Mouse (Mus musculus) forebrain, postnatal 0 days (tissue): ENCODE results near the gene Fhod1. TPM values are rescaled to one million over a fixed set of nuclear protein-coding genes. Genes with fewer than 3 reads are reported as not detected.

ENCODE experiments used
- ATAC-seq: fragments of 200-750 bp; cut with Nextera tagmentation; 2 replicates; pipeline ENCODE4 v1.8.0; 2017; ENCODE audit warnings: mild to moderate bottlenecking, moderate library complexity
- DNase-seq: peaks from one replicate; pipeline ENCODE4 v3.0.0-alpha.2; 2015
- H3K27ac ChIP-seq: fragments of 300-500 bp; sonication (generic); 2 replicates; pipeline ENCODE4 v1.5.1; 2014; ENCODE audit warnings: low read depth, mild to moderate bottlenecking, antibody characterized with exemption, low read length, moderate library complexity, mixed read lengths
- H3K27me3 ChIP-seq: fragments of 300-500 bp; sonication (generic); 2 replicates; pipeline ENCODE4 v1.6.1; 2014; ENCODE audit warnings: mild to moderate bottlenecking, low read length, mixed read lengths; ENCODE audit not compliant: insufficient read depth
- H3K36me3 ChIP-seq: fragments of 300-500 bp; sonication (generic); 2 replicates; pipeline ENCODE4 v1.6.1; 2014; ENCODE audit warnings: mild to moderate bottlenecking, moderate library complexity; ENCODE audit not compliant: insufficient read depth
- H3K4me1 ChIP-seq: fragments of 300-500 bp; sonication (generic); 2 replicates; pipeline ENCODE4 v1.6.1; 2014; ENCODE audit warnings: antibody characterized with exemption; ENCODE audit not compliant: insufficient read depth
- H3K4me2 ChIP-seq: fragments of 300-500 bp; sonication (generic); 2 replicates; pipeline ENCODE4 v1.6.1; 2014; ENCODE audit warnings: low read depth, mild to moderate bottlenecking, moderate library complexity
- H3K4me3 ChIP-seq: fragments of 300-500 bp; sonication (generic); 2 replicates; pipeline ENCODE4 v1.5.1; 2014; ENCODE audit warnings: low read depth, low read length, mixed read lengths
- H3K9ac ChIP-seq: fragments of 300-500 bp; sonication (generic); 2 replicates; pipeline ENCODE4 v1.6.1; 2014; ENCODE audit warnings: mild to moderate bottlenecking
- H3K9me3 ChIP-seq: fragments of 300-500 bp; sonication (generic); 2 replicates; pipeline ENCODE4 v1.6.1; 2016; ENCODE audit warnings: low read length
- CTCF ChIP-seq: sonication (generic); IDR thresholded peaks from 2 replicates; pipeline ENCODE4 v1.5.1; 2016; ENCODE audit warnings: antibody characterized with exemption, control low read depth, low read depth
- WGBS: fragments of 180-500 bp; shearing (Covaris S2); extraction: QIAGEN DNeasy Blood & Tissue Kit; methylation state at CpG from one replicate; pipeline ENCODE4 v1.1.7; 2014; 5-methylcytosine and 5-hydroxymethylcytosine counted together
- polyA plus RNA-seq: library from polyadenylated mRNA; unstranded; fragments of >200 nt; fragmentation: Nextera tagmentation; extraction: Ambion mirVana; gene quantifications from 2 replicates; pipeline ENCODE4 v1.2.1, GENCODE M21; 2015
- total RNA-seq: library from RNA; depleted of rRNA; stranded (reverse); fragments of >200 nt; gene quantifications from 2 replicates; pipeline ENCODE4 v1.2.3, GENCODE M21; 2014

The Fhod1 gene
- total and polyA plus RNA-seq, 2 experiments from 2014 or later, result 0.30 to 1.4 TPM

DNA sequence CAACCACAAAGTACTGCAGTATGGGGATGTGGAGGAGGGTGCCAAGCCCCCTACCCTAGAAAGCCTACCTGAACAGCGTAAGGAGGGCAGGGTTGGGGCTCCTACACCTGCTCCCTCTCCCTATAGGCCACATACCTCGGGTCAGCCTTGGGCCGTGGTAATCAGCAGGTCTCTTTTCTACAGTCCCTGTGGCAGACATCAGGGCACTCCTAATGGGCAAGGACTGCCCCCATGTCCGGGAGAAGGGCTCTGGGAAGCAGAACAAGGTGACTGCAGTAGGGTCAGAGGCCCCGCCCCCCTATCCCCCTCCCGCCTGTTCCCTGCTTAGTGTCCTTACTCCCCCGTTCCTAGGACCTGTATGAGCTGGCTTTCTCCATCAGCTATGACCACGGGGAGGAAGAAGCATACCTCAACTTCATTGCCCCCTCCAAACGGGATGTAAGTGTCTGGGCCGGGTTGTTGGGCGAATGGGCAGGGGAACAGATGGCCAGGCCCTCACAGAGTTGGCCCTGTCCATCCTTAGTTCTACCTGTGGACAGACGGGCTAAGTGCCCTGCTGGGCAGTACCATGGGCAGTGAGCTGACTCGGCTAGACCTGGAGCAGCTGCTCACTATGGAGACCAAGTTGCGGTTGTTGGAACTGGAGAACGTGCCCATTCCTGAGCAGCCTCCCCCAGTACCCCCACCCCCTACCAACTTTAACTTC lies 38.5 kb downstream of the Fhod1 start:
- no peak overlapping the region for H3K4me2 ChIP-seq
- no peaks in the 10 kb centered on the region for H3K27me3 ChIP-seq
- ATAC-seq (no peak), DNase-seq (no peak)
- no peak for TF ChIP-seq CTCF
- H3K27ac ChIP-seq, result no peak overlapping the region
- H3K36me3 ChIP-seq, result peaks cover 67% of the 10 kb centered on the region
- H3K4me3 ChIP-seq, result no peak overlapping the region
- 81% methylated on average over 15 of the region's 15 CpGs for WGBS
- peaks cover 4% of the 10 kb centered on the region; the same call in 1 of the 2 replicates for H3K4me1 ChIP-seq
- H3K9ac ChIP-seq, result no peak overlapping the region
- no peaks in the 10 kb centered on the region for H3K9me3 ChIP-seq

DNA sequence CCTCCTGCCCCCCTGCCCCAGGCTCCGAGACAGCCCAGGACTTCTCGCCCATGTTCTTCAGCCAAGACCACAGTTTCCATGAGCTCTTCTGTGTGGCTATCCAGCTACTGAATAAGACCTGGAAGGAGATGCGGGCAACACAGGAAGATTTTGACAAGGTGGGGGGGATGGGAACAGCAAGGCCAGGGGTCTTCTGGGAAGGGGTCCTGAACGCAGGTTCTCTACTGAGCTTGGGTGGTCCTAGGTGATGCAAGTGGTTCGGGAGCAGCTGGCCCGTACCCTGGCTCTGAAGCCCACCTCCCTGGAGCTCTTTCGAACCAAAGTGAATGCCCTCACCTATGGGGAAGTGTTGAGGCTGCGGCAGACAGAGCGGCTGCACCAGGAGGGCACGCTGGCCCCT lies 39.3 kb downstream of the Fhod1 start:
- Histone ChIP-seq H3K27me3 (no peaks in the 10 kb centered on the region), H3K36me3 (peaks cover 66% of the 10 kb centered on the region), H3K4me1 (peaks cover 4% of the 10 kb centered on the region; the same call in 1 of the 2 replicates), H3K9me3 (no peaks in the 10 kb centered on the region), H3K4me2 (no peak overlapping the region), H3K9ac (no peak overlapping the region), H3K27ac (no peak overlapping the region), H3K4me3 (no peak overlapping the region)
- DNase-seq (no peak), ATAC-seq (no peak)
- 92% methylated on average over 10 of the region's 10 CpGs for whole genome bisulfite sequencing
- TF ChIP-seq CTCF, result no peak

DNA sequence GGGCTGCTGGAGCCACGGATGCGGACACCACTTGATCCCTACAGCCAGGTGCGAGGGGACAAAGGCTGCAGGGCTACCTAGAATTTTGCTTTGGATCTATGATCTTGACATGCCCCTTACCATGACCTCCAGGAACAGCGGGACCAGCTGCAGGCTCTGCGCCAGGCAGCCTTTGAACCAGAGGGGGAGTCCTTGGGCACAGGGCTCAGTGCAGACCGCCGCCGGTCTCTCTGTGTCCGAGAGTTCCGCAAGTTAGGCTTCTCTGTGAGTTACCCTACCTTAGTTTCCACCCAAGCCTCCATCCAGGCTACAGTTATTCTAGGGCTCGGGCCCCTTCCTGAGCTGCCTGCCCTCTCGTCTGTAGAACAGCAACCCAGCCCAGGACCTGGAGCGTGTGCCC lies 40.1 kb downstream of the Fhod1 start:
- H3K4me3 ChIP-seq, result no peak overlapping the region
- H3K4me2 ChIP-seq, result no peak overlapping the region
- WGBS, result 96% methylated on average over 13 of the region's 13 CpGs
- H3K27me3 ChIP-seq, result no peaks in the 10 kb centered on the region
- H3K9me3 ChIP-seq, result no peaks in the 10 kb centered on the region
- no peak for TF ChIP-seq CTCF
- no peak overlapping the region for H3K27ac ChIP-seq
- H3K9ac ChIP-seq, result no peak overlapping the region
- peaks cover 65% of the 10 kb centered on the region for H3K36me3 ChIP-seq
- H3K4me1 ChIP-seq, result peaks cover 4% of the 10 kb centered on the region; the same call in 1 of the 2 replicates
- ATAC-seq (no peak), DNase-seq (no peak)

DNA sequence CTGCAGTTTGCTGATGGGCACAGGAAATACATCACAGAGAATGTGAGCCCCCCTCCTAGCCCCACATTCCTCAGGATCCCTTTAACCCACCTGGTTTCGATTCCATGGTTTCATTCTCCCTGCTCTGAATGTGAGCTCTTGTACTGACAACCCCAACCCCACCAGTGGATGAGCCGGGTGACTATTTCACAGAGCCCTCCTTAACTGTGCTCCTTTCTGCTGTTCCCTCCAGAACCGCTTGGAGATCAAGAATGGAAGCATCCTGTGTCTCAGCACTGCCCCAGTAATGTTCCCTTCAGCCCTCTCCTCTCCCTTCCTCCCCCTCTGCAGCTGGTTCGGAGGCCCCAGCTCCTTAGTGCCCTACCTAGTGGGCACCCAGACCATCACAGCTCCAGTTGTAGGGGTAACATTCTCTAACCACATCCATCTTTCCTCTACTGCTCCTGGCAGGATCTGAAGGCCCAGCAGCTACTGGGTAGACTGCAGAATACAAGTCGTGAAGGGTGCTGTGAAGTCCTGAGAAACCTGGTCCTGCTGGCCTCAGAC lies 41.5 kb downstream of the Fhod1 start:
- H3K9me3 ChIP-seq, result no peaks in the 10 kb centered on the region
- H3K4me3 ChIP-seq, result no peak overlapping the region
- no peaks in the 10 kb centered on the region for H3K27me3 ChIP-seq
- no peak for DNase-seq
- WGBS, result 66% methylated on average over 5 of the region's 5 CpGs
- peak overlapping the region; percentile 10; the same call in 1 of the 2 replicates for H3K9ac ChIP-seq
- H3K4me2 ChIP-seq, result peak overlapping the region; percentile 26; the same call in 1 of the 2 replicates
- no peak overlapping the region for H3K27ac ChIP-seq
- TF ChIP-seq CTCF, result no peak
- H3K4me1 ChIP-seq, result peaks cover 4% of the 10 kb centered on the region; the same call in 1 of the 2 replicates
- peaks cover 70% of the 10 kb centered on the region for H3K36me3 ChIP-seq
- ATAC-seq, result peak; percentile 51

DNA sequence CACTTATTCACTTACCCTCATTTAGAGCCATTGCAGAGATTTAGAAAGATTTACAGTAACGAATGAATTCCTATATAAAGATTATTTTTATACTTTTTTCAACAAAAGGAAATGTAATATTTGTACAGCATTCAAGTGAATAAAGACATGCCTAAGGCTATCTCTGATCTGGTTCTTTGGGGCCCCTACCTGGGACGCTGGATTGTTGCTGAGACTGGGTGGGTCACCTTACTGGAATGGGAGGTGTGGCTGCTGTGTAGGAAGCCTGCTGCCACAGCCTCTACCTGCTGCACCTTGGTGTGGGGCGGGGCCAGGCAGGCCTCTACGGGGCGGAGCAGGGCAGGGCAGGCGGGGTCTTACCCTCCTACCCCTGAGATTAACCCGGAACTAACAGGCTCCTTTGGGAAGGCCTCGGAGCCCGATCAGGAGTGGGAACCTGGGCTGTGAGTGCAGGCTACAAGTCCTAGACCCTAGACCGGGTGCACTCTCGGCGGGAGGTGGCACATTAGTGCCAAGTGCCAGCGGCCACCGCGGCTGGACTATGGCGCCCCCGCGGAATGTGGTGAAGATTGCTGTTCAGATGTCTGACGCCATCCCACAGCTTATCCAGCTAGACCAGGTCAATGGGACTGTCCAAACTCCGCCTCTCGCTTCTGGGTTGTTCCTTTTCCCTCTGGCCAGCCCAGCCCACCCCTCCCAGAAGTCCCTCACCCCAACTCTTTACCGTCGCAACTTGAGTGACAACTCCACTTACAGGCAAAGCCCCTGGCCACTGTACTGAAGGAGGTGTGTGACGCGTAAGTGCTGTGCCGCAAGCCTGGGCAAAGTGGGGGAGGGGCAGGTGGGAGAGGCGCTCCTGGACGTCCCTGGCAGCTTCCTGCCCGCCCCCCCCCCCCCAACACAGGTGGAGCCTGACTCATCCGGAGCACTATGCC lies 42.3 kb downstream of the Fhod1 start, which contains the start of gene Elmo3:
Elmo3 (plus strand) TSS at position 391 of the 935 bp plus-strand sequence.
- no peak within 1 kb of the TSS for H3K27ac ChIP-seq
- H3K9me3 ChIP-seq, result no peaks in the 10 kb centered on the region
- TF ChIP-seq CTCF, result peak; percentile 22; the same call in 1 of the 2 replicates
- ATAC-seq (peak; percentile 56), DNase-seq (no peak)
- WGBS, result 10% methylated on average over 30 of the region's 30 CpGs
- peaks cover 78% of the 10 kb centered on the region for H3K36me3 ChIP-seq
- no peaks in the 10 kb centered on the region for H3K27me3 ChIP-seq
- no peak within 1 kb of the TSS for H3K4me3 ChIP-seq
- H3K9ac ChIP-seq, result peak within 1 kb of the TSS; percentile 10; the same call in 1 of the 2 replicates
- peak within 1 kb of the TSS; percentile 26 for H3K4me2 ChIP-seq
- H3K4me1 ChIP-seq, result peaks cover 4% of the 10 kb centered on the region; the same call in 1 of the 2 replicates

DNA sequence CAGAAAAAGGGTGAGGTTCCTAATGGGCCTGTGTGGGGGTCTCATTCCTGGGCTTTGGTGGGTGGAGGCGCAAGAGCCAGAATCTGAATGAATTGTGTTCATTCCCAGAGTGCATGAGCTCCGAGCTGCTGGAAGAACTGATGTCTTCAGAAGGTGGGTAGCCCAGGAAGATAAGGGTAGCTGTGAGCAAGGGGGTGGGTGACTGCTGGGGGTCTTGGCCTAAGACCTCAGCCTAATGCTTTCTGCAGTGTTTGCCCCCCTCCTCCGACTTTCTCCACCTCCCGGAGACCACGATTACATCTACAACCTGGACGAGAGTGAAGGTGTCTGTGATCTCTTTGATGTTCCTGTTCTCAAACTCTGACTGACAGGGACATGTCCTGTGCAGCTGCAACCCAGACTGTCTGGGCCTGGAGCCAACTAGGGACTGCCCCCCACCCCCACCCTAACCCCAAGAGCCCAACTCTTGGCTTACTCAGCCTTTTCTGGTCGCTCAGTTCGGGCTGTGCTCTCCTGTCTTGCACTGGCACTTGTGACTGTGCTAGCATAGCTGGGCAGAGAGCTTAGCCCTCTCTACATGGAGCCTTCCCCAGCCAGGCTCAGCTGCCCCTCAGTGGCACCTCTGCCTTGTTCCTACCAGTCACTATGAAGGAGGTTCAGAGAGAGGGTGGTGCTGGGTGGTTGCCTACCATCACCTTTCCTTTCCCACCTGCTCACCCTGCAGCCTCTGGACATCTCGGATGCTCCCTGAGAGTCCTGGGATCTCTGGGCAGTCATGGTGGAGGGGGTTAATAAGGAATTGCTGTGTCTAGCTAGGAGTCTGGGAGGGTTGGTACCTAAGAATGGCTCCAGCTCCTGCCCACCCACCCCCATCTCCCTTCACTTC lies 43.2 kb downstream of the Fhod1 start:
- no peaks in the 10 kb centered on the region for H3K9me3 ChIP-seq
- no peak overlapping the region for H3K4me3 ChIP-seq
- H3K9ac ChIP-seq, result no peak overlapping the region
- H3K4me2 ChIP-seq, result no peak overlapping the region
- peaks cover 78% of the 10 kb centered on the region for H3K36me3 ChIP-seq
- 61% methylated on average over 9 of the region's 9 CpGs for WGBS
- H3K4me1 ChIP-seq, result peaks cover 4% of the 10 kb centered on the region; the same call in 1 of the 2 replicates
- H3K27ac ChIP-seq, result no peak overlapping the region
- DNase-seq, result no peak
- ATAC-seq, result no peak
- TF ChIP-seq CTCF, result no peak
- no peaks in the 10 kb centered on the region for H3K27me3 ChIP-seq
